Mouse (Mus musculus) E14TG2a.4 (cell line): ENCODE measurements around the gene Olfr631.

Source experiments
- H3K27me3 ChIP-seq: 2 replicates; pipeline ENCODE4 v1.6.1; 2014; ENCODE audit warnings: low read length, control low read depth; ENCODE audit not compliant: insufficient read depth
- H3K36me3 ChIP-seq: 2 replicates; pipeline ENCODE4 v1.6.1; 2014; ENCODE audit warnings: low read length, control low read depth; ENCODE audit not compliant: insufficient read depth
- H3K4me1 ChIP-seq: replicated peaks from 2 replicates; pipeline ENCODE4 v1.6.1; 2014; ENCODE audit warnings: low read depth, low read length, control low read depth
- H3K4me3 ChIP-seq: replicated peaks from 2 replicates; pipeline ENCODE4 v1.5.1; 2014; ENCODE audit warnings: mild to moderate bottlenecking, low read length
- H3K9me3 ChIP-seq: 2 replicates; pipeline ENCODE4 v1.6.1; 2014; ENCODE audit warnings: low read length, control low read depth
- CTCF ChIP-seq: conservative IDR thresholded peaks from 2 replicates; pipeline ENCODE4 v1.5.1; 2014; ENCODE audit warnings: low read length
- NANOG ChIP-seq: IDR thresholded peaks from 2 replicates; pipeline ENCODE4 v1.6.1; 2014; ENCODE audit warnings: borderline replicate concordance, low read length, mixed read lengths
- POU5F1 ChIP-seq: IDR thresholded peaks from 2 replicates; pipeline ENCODE4 v1.6.1; 2014; ENCODE audit warnings: low read length, borderline replicate concordance

Olfr631 gene

GRCm38 (mm10) chr7:103928525-103928924 is at the start of gene Olfr631:
TSS of gene Olfr631 (plus strand) at chr7:103928825.
- H3K4me3 ChIP-seq: no peak within 1 kb of the TSS
- H3K4me1 ChIP-seq: no peaks in the 10 kb centered on the region
- no peaks in the 10 kb centered on the region for H3K9me3 ChIP-seq
- H3K27me3 ChIP-seq: no peaks in the 10 kb centered on the region
- no peaks in the 10 kb centered on the region for H3K36me3 ChIP-seq
- TF ChIP-seq NANOG (no peak), CTCF (no peak), POU5F1 (no peak)

GRCm38 (mm10) chr7:103886152-103886551 is 42.5 kb upstream of the Olfr631 start, which contains the start of gene Olfr66:
TSS of gene Olfr66 (minus strand) at chr7:103886252.
- Histone ChIP-seq H3K9me3 (0 out of 2 replicates have a peak, but pooled peaks cover 6% of the 10 kb centered on the region), H3K27me3 (no peaks in the 10 kb centered on the region)

DNA sequence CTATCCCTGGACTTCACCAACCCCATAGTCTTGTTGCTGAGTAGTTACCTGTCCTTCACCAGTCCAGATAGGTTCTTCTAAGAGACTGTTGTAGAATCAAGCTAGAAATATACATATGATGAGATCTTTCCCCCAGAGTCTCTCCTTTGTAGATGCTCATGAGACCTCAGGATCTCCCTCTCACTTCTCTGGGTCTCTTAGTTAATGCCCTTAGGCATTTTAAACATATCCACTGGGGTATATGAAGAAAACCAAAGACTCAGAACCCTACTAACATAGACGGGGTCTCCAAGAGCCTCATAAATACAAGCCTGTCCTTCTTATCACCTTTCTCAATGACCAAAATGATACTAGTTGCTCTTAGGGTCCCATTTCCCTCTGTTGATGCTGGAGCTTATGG is 34.2 kb upstream of the Olfr631 start, which contains the start of gene Olfr64:
Gene Olfr64 (minus strand): TSS at position 101 of the 400 bp plus-strand sequence.
- no peak for TF ChIP-seq CTCF
- no peak for TF ChIP-seq NANOG
- TF ChIP-seq POU5F1: no peak
- H3K36me3 ChIP-seq: no peaks in the 10 kb centered on the region
- no peak within 1 kb of the TSS for H3K4me3 ChIP-seq
- H3K9me3 ChIP-seq: no peaks in the 10 kb centered on the region
- no peaks in the 10 kb centered on the region for H3K27me3 ChIP-seq
- no peaks in the 10 kb centered on the region for H3K4me1 ChIP-seq

More at GRCm38 (mm10) chr7:103886152-103886551, 42.5 kb upstream of the Olfr631 start, which contains the start of gene Olfr66:
- H3K4me3 ChIP-seq: no peak within 1 kb of the TSS
- no peak for TF ChIP-seq CTCF
- no peak for TF ChIP-seq NANOG
- no peak for TF ChIP-seq POU5F1
- no peaks in the 10 kb centered on the region for H3K4me1 ChIP-seq
- no peaks in the 10 kb centered on the region for H3K36me3 ChIP-seq

- Histone ChIP-seq H3K36me3 (no peaks in the 10 kb centered on the region), H3K4me3 (no peak within 1 kb of the TSS), H3K4me1 (no peaks in the 10 kb centered on the region), H3K27me3 (no peaks in the 10 kb centered on the region), H3K9me3 (no peaks in the 10 kb centered on the region)
- TF ChIP-seq NANOG: no peak
- TF ChIP-seq POU5F1: no peak
- no peak for TF ChIP-seq CTCF
Measured at GRCm38 (mm10) chr7:103903187-103903586, 25.4 kb upstream of the Olfr631 start, which contains the start of gene Olfr65. TSS of gene Olfr65 (plus strand) at chr7:103903487.

DNA sequence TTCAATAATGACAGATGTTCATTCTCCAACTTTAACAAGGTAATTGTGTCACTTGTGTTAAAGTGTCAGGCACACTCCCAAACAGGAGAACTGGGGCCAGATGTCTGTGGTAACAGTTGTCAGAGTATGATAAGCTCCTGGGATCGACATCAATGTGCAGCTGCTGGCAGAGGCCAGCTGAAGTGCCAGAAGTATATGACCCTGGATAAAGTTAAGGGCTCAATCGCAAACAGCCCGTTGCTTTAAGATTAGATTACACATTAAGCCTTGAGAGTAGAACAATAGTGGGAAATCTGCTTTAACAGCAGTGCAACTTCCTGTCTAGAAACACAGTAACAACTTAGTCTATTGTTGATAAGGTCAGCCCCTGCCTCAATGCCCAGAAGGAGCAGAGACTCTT is 18.6 kb upstream of the Olfr631 start:
- Histone ChIP-seq H3K36me3 (no peaks in the 10 kb centered on the region), H3K4me1 (no peaks in the 10 kb centered on the region), H3K4me3 (no peak overlapping the region), H3K27me3 (no peaks in the 10 kb centered on the region), H3K9me3 (no peaks in the 10 kb centered on the region)
- TF ChIP-seq NANOG (no peak), CTCF (no peak), POU5F1 (no peak)

DNA sequence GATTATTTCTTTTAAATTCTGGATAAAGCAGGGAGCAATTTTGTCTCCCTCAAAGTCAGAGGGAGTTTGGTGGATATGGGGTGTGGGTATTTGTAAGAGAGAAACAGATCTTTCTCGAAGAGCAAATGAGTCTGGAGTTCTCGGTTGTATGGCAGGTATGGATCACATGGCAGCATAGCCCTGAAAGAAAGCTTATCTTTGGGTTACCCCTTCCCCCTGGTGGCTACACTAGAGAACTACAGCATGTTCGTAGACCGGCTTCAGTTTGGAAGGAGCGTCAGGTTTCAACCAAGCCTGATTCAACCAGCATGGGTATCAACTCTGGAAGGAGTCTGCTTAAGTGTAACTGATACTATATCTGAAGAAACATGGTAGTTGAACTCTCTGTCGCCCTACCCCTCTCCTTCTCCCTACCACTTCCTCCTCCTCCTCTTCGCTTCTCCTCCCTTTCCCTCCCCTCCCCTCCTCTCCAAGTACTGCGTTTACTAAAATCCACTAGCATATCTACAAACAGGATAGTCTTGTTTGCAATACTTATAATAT is 15.6 kb upstream of the Olfr631 start:
- no peaks in the 10 kb centered on the region for H3K36me3 ChIP-seq

GRCm38 (mm10) chr7:103915338-103915737 is 13.3 kb upstream of the Olfr631 start:
- Histone ChIP-seq H3K9me3 (no peaks in the 10 kb centered on the region), H3K27me3 (no peaks in the 10 kb centered on the region), H3K4me1 (no peaks in the 10 kb centered on the region), H3K36me3 (no peaks in the 10 kb centered on the region), H3K4me3 (no peak overlapping the region)
- TF ChIP-seq CTCF: no peak
- TF ChIP-seq POU5F1: no peak
- TF ChIP-seq NANOG: no peak

More for the DNA sequence above, 15.6 kb upstream of the Olfr631 start:
- H3K9me3 ChIP-seq: no peaks in the 10 kb centered on the region
- H3K4me3 ChIP-seq: no peak overlapping the region
- H3K4me1 ChIP-seq: no peaks in the 10 kb centered on the region
- TF ChIP-seq CTCF (0 out of 2 replicates have a peak, but pooled peaks have one; percentile 7), POU5F1 (no peak)
- no peaks in the 10 kb centered on the region for H3K27me3 ChIP-seq

DNA sequence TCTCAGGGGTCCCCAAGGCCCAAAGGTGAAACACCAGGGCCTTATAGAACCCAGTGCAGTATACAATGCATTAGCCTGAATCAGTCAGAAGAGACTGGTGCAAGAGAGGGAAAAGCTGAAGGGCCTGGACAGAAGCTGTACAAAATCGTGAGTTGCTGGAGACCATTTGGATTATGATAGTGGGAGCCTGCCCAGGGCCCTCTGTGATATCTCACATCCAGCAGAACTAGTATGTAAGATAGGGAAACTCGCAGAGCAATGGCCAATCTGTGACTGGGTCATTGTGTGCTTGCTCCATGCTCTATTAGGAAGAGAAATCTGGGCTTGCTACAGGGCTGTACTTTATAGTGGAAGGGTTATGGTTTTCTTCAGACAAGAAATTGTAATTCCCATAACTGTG is 5.6 kb downstream of the Olfr631 start, which contains the start of gene Olfr632:
Gene Olfr632 (plus strand): TSS at position 84 of the 400 bp plus-strand sequence.
- H3K4me3 ChIP-seq: no peak within 1 kb of the TSS

GRCm38 (mm10) chr7:103942730-103943129 is 14.1 kb downstream of the Olfr631 start:
- H3K4me3 ChIP-seq: no peak overlapping the region
- no peaks in the 10 kb centered on the region for H3K9me3 ChIP-seq
- TF ChIP-seq POU5F1 (no peak), CTCF (peak; percentile 64), NANOG (no peak)
- no peaks in the 10 kb centered on the region for H3K4me1 ChIP-seq
- H3K27me3 ChIP-seq: no peaks in the 10 kb centered on the region
- H3K36me3 ChIP-seq: no peaks in the 10 kb centered on the region

More for the DNA sequence above, 5.6 kb downstream of the Olfr631 start, which contains the start of gene Olfr632:
- no peaks in the 10 kb centered on the region for H3K36me3 ChIP-seq
- no peaks in the 10 kb centered on the region for H3K9me3 ChIP-seq
- H3K27me3 ChIP-seq: no peaks in the 10 kb centered on the region
- no peaks in the 10 kb centered on the region for H3K4me1 ChIP-seq
- TF ChIP-seq CTCF: no peak
